Mouse (Mus musculus): ENCODE measurements around the gene Zfp398. TPM values are rescaled to one million over a fixed set of nuclear protein-coding genes. Genes with fewer than 3 reads are reported as not detected.
A peak's percentile ranks its signal among the peaks of the same experiment; 100 is the strongest.

Gene Zfp398
- polyA plus RNA-seq, 1 experiment from 2014 or later: 6.4 TPM

DNA sequence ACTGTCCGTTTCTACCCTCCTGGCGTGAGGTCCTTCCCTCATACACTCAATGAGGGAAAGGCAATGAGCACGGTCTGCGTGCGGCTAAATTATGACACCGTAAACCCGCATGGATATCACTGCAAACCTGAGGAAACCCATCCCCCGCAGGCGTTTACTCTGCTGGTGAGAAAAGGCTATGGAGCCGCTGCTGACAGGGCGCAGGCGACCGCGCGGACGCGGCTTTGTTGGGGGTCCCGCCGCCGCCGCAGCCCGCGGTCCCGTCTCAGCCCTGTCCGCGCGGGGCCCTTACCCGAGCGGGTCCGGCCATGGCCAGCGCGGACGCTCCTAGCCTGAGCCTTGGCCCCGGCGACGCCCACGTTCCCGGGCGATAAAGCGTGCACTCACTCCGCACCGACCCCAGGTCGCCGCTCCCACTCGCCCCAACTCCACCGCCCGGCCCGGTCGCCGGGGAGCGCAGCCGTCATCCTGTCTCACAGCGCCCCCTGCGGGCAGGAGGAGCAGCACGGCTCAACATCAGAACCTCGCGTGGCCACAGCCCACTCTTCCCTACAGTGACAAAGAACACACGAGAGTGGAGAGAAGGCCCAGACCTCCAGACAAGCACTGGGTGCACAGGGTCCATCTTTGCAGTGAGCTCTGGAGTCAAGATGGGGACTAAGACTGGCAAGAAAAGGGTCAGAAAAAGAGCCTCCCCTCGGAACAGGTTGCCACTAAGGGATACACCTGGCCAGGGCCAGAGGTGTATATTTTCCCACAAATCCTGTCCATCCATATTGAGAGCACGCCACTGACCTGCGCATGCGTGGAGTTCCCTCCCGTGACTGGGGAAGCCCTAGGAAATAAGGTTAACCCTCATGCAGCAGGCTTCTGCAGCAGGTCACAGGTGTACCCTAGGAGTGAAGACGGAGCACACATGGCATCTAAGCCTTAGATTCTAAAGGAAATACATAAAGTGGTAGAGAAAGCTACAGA is 5.1 kb upstream of the Zfp398 start, which contains the start of gene Zfp786:
TSS of gene Zfp786 (minus strand) at position 764 of the 975 bp plus-strand sequence.
- Histone ChIP-seq H3K9me3 (replicated peaks; ENCODE audit: control insufficient read depth, low read length) (no peaks in the 10 kb centered on the region), H3K27ac (replicated peaks; ENCODE audit: low read depth, low read length) (peak within 1 kb of the TSS; percentile 56), H3K4me2 (ENCODE audit: low read depth, low read length) (peak within 1 kb of the TSS; percentile 56), H3K9ac (replicated peaks; ENCODE audit: low read length) (peak within 1 kb of the TSS; percentile 92), H3K27me3 (ENCODE audit: control insufficient read depth, insufficient read depth, low read length) (no peaks in the 10 kb centered on the region), H3K4me1 (ENCODE audit: control insufficient read depth, insufficient read depth, low read length) (no peaks in the 10 kb centered on the region), H3K36me3 (replicated peaks; ENCODE audit: control insufficient read depth, insufficient read depth, low read depth, low read length) (no peaks in the 10 kb centered on the region), H3K4me3 (ENCODE audit: low read depth, low read length) (peak within 1 kb of the TSS; percentile 91)
- DNase-seq (ENCODE audit: low spot score): peak; percentile 94
- ATAC-seq (replicated peaks; ENCODE audit: insufficient number of reproducible peaks, low FRiP score, low TSS enrichment, low read depth): peak; percentile 90
- 1% methylated on average over 61 of the region's 64 CpGs for WGBS

DNA sequence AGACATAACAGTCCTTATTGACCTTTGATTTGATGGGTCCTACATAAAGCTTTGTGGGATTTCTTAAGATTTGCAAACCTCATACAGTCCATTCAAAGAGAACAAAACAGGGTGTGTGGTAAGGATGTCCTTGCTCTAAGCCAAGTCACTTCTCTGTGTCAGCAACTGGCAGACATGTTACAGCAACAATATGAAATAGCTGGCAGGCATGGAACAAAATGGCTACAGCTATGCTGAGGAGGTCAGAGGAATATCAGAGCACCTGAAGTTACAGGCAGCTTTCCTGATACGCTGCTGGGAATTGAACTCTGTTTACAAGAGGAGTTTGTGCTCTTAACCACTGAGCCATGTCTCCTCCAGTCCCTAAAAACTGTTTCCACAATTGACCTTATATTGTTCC is 3.2 kb upstream of the Zfp398 start:
- ATAC-seq (replicated peaks; ENCODE audit: insufficient number of reproducible peaks, low FRiP score, low TSS enrichment, low read depth) (no peak), DNase-seq (ENCODE audit: low spot score) (no peak)
- no peaks in the 10 kb centered on the region for H3K9me3 ChIP-seq (replicated peaks; ENCODE audit: control insufficient read depth, low read length)
- H3K27me3 ChIP-seq (ENCODE audit: control insufficient read depth, insufficient read depth, low read length): no peaks in the 10 kb centered on the region
- H3K4me3 ChIP-seq (ENCODE audit: low read depth, low read length): no peak overlapping the region
- no peak overlapping the region for H3K9ac ChIP-seq (replicated peaks; ENCODE audit: low read length)
- WGBS: 82% methylated on average over 1 of the region's 1 CpGs
- H3K4me2 ChIP-seq (ENCODE audit: low read depth, low read length): no peak overlapping the region
- H3K4me1 ChIP-seq (ENCODE audit: control insufficient read depth, insufficient read depth, low read length): no peaks in the 10 kb centered on the region
- no peak overlapping the region for H3K27ac ChIP-seq (replicated peaks; ENCODE audit: low read depth, low read length)
- H3K36me3 ChIP-seq (replicated peaks; ENCODE audit: control insufficient read depth, insufficient read depth, low read depth, low read length): no peaks in the 10 kb centered on the region

GRCm38 (mm10) chr6:47835984-47836521 is 592 bp downstream of the Zfp398 start:
- no peaks in the 10 kb centered on the region for H3K9me3 ChIP-seq (replicated peaks; ENCODE audit: control insufficient read depth, low read length)
- H3K27ac ChIP-seq (replicated peaks; ENCODE audit: low read depth, low read length): peak overlapping the region; percentile 88
- peak overlapping the region; percentile 81 for H3K9ac ChIP-seq (replicated peaks; ENCODE audit: low read length)
- H3K4me3 ChIP-seq (ENCODE audit: low read depth, low read length): peak overlapping the region; percentile 84
- no peaks in the 10 kb centered on the region for H3K27me3 ChIP-seq (ENCODE audit: control insufficient read depth, insufficient read depth, low read length)
- H3K4me1 ChIP-seq (ENCODE audit: control insufficient read depth, insufficient read depth, low read length): no peaks in the 10 kb centered on the region
- ATAC-seq (replicated peaks; ENCODE audit: insufficient number of reproducible peaks, low FRiP score, low TSS enrichment, low read depth) (peak; percentile 61), DNase-seq (ENCODE audit: low spot score) (peak; percentile 65)
- H3K4me2 ChIP-seq (ENCODE audit: low read depth, low read length): peak overlapping the region; percentile 66
- no peaks in the 10 kb centered on the region for H3K36me3 ChIP-seq (replicated peaks; ENCODE audit: control insufficient read depth, insufficient read depth, low read depth, low read length)
- WGBS: under 1% methylated on average over 49 of the region's 49 CpGs

GRCm38 (mm10) chr6:47837630-47838029 is 2.2 kb downstream of the Zfp398 start:
- Histone ChIP-seq H3K9ac (replicated peaks; ENCODE audit: low read length) (no peak overlapping the region), H3K4me1 (ENCODE audit: control insufficient read depth, insufficient read depth, low read length) (no peaks in the 10 kb centered on the region), H3K27me3 (ENCODE audit: control insufficient read depth, insufficient read depth, low read length) (no peaks in the 10 kb centered on the region), H3K36me3 (replicated peaks; ENCODE audit: control insufficient read depth, insufficient read depth, low read depth, low read length) (no peaks in the 10 kb centered on the region), H3K4me3 (ENCODE audit: low read depth, low read length) (no peak overlapping the region), H3K9me3 (replicated peaks; ENCODE audit: control insufficient read depth, low read length) (no peaks in the 10 kb centered on the region), H3K4me2 (ENCODE audit: low read depth, low read length) (no peak overlapping the region), H3K27ac (replicated peaks; ENCODE audit: low read depth, low read length) (no peak overlapping the region)
- WGBS: 76% methylated on average over 2 of the region's 2 CpGs
- DNase-seq (ENCODE audit: low spot score) (no peak), ATAC-seq (replicated peaks; ENCODE audit: insufficient number of reproducible peaks, low FRiP score, low TSS enrichment, low read depth) (no peak)

- Histone ChIP-seq H3K36me3 (replicated peaks; ENCODE audit: control insufficient read depth, insufficient read depth, low read depth, low read length) (no peaks in the 10 kb centered on the region), H3K27me3 (ENCODE audit: control insufficient read depth, insufficient read depth, low read length) (no peaks in the 10 kb centered on the region), H3K4me1 (ENCODE audit: control insufficient read depth, insufficient read depth, low read length) (no peaks in the 10 kb centered on the region), H3K27ac (replicated peaks; ENCODE audit: low read depth, low read length) (no peak overlapping the region), H3K9me3 (replicated peaks; ENCODE audit: control insufficient read depth, low read length) (no peaks in the 10 kb centered on the region), H3K9ac (replicated peaks; ENCODE audit: low read length) (no peak overlapping the region), H3K4me2 (ENCODE audit: low read depth, low read length) (no peak overlapping the region), H3K4me3 (ENCODE audit: low read depth, low read length) (no peak overlapping the region)
- WGBS: 86% methylated on average over 1 of the region's 1 CpGs
- ATAC-seq (replicated peaks; ENCODE audit: insufficient number of reproducible peaks, low FRiP score, low TSS enrichment, low read depth): no peak
- DNase-seq (ENCODE audit: low spot score): no peak
These were observed 5.6 kb downstream of the Zfp398 start for GRCm38 (mm10) chr6:47841077-47841476.

- ATAC-seq (replicated peaks; ENCODE audit: insufficient number of reproducible peaks, low FRiP score, low TSS enrichment, low read depth) (no peak), DNase-seq (ENCODE audit: low spot score) (no peak)
- no peaks in the 10 kb centered on the region for H3K36me3 ChIP-seq (replicated peaks; ENCODE audit: control insufficient read depth, insufficient read depth, low read depth, low read length)
- no peaks in the 10 kb centered on the region for H3K4me1 ChIP-seq (ENCODE audit: control insufficient read depth, insufficient read depth, low read length)
- H3K4me2 ChIP-seq (ENCODE audit: low read depth, low read length): no peak overlapping the region
- H3K27me3 ChIP-seq (ENCODE audit: control insufficient read depth, insufficient read depth, low read length): no peaks in the 10 kb centered on the region
- no peak overlapping the region for H3K27ac ChIP-seq (replicated peaks; ENCODE audit: low read depth, low read length)
- H3K9ac ChIP-seq (replicated peaks; ENCODE audit: low read length): no peak overlapping the region
- H3K4me3 ChIP-seq (ENCODE audit: low read depth, low read length): no peak overlapping the region
- H3K9me3 ChIP-seq (replicated peaks; ENCODE audit: control insufficient read depth, low read length): no peaks in the 10 kb centered on the region
- 99% methylated on average over 2 of the region's 2 CpGs for WGBS
These were observed 6.4 kb downstream of the Zfp398 start for GRCm38 (mm10) chr6:47841831-47842230.

GRCm38 (mm10) chr6:47842337-47842736 is 6.9 kb downstream of the Zfp398 start:
- Histone ChIP-seq H3K27ac (replicated peaks; ENCODE audit: low read depth, low read length) (no peak overlapping the region), H3K9ac (replicated peaks; ENCODE audit: low read length) (no peak overlapping the region), H3K36me3 (replicated peaks; ENCODE audit: control insufficient read depth, insufficient read depth, low read depth, low read length) (no peaks in the 10 kb centered on the region), H3K4me2 (ENCODE audit: low read depth, low read length) (no peak overlapping the region), H3K9me3 (replicated peaks; ENCODE audit: control insufficient read depth, low read length) (no peaks in the 10 kb centered on the region), H3K27me3 (ENCODE audit: control insufficient read depth, insufficient read depth, low read length) (no peaks in the 10 kb centered on the region), H3K4me3 (ENCODE audit: low read depth, low read length) (no peak overlapping the region), H3K4me1 (ENCODE audit: control insufficient read depth, insufficient read depth, low read length) (no peaks in the 10 kb centered on the region)
- ATAC-seq (replicated peaks; ENCODE audit: insufficient number of reproducible peaks, low FRiP score, low TSS enrichment, low read depth): no peak
- DNase-seq (ENCODE audit: low spot score): no peak
- WGBS: 90% methylated on average over 1 of the region's 1 CpGs

DNA sequence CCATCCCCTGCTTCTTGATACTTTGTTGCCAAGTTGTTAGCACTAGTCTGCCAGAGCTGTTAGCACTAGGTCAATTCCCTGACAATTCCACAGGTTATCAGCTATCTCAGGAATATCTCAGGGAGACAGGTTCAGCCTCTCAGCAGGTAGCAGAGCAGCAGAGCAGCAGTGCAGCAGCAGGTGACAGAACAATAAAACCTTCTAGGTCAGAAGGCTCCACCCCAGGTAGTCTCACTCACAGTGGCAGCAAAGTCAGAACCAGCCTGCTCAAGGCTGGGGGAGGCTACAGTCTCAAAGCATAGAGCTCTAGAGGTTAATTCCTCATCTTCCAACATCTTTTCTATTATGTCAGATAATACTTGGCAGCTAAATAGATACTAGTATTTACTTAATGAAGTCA is 10.3 kb downstream of the Zfp398 start:
- H3K4me2 ChIP-seq (ENCODE audit: low read depth, low read length): no peak overlapping the region
- H3K27ac ChIP-seq (replicated peaks; ENCODE audit: low read depth, low read length): no peak overlapping the region
- no peak overlapping the region for H3K9ac ChIP-seq (replicated peaks; ENCODE audit: low read length)
- no peaks in the 10 kb centered on the region for H3K4me1 ChIP-seq (ENCODE audit: control insufficient read depth, insufficient read depth, low read length)
- no peaks in the 10 kb centered on the region for H3K9me3 ChIP-seq (replicated peaks; ENCODE audit: control insufficient read depth, low read length)
- H3K27me3 ChIP-seq (ENCODE audit: control insufficient read depth, insufficient read depth, low read length): no peaks in the 10 kb centered on the region
- no peak for DNase-seq (ENCODE audit: low spot score)
- ATAC-seq (replicated peaks; ENCODE audit: insufficient number of reproducible peaks, low FRiP score, low TSS enrichment, low read depth): no peak
- no peak overlapping the region for H3K4me3 ChIP-seq (ENCODE audit: low read depth, low read length)
- H3K36me3 ChIP-seq (replicated peaks; ENCODE audit: control insufficient read depth, insufficient read depth, low read depth, low read length): no peaks in the 10 kb centered on the region

Data from embryonic facial prominence, embryonic 11.5 days (tissue).